Mouse (Mus musculus): ENCODE results near the gene Bphl.

DNA sequence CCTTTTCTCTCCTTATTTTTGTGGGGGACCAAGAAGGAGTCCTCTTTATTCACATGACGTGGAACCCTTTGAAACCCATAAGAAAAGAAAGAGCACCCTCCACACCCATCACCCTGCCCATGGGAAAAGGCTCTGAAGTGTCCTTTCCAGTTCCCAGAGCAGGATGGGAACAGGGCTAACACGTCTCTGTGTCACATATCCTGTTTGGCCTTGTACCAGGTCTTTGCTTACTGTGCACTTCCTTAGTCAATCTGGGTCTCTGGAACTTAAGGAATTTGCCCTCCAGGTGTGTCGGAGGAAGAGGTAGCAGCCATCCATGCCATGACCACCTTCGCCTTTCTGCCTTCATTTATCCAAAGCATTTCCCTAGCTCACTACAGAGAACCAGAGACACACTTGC, 59.1 kb downstream of the Bphl start:
- no peak for TF ChIP-seq CTCF (IDR thresholded peaks at IDR 0.05; ENCODE audit: low read depth, low read length)
- TF ChIP-seq EP300 (IDR thresholded peaks at IDR 0.05; ENCODE audit: insufficient read depth, low read depth, low read length) = no peak

Data from ES-Bruce4 (cell line).